Mouse (Mus musculus): Measurements from ENCODE around the gene Lta.

GRCm38 (mm10) chr17:35175968-35176367 is 29.2 kb downstream of the Lta start, which contains the start of gene Aif1:
- no peak for TF ChIP-seq CTCF (IDR thresholded peaks at IDR 0.05; ENCODE audit: extremely low read depth, insufficient read depth, insufficient read length, insufficient replicate concordance)
- TF ChIP-seq POLR2A (IDR thresholded peaks at IDR 0.05; ENCODE audit: low read depth, low read length), result no peak

All from spleen, adult 2 months (tissue).